10 mouse cellular contexts compared by ENCODE assay signal in genomic region chr19:57181852-57182528, GRCm38 (mm10).
DNase-seq lines count a peak whose midpoint lies in the region; ATAC-seq and TF ChIP-seq lines count a peak whose summit lies in the region.
"Had no signal": no experiment of that assay in that cellular context is flagged by ENCODE, and none has a peak within 500 bp of the region (broad histone marks: within the 10 kb centered on the region; RNA-seq: fewer than 3 reads in every experiment).

No protein-coding gene starts in this region.

- H3K4me1 ChIP-seq in heart, postnatal 0 days (ENCODE audit: control insufficient read depth, insufficient read depth) = peaks cover 58% of the 10 kb centered on the region
- peaks cover 28% of the 10 kb centered on the region for H3K4me1 ChIP-seq in liver, embryonic 13.5 days (replicated peaks)
- peaks cover 2% of the 10 kb centered on the region; the same call in 1 of the 2 replicates for H3K4me1 ChIP-seq in stomach, embryonic 16.5 days (ENCODE audit: control insufficient read depth, insufficient read depth, low read length)

- H3K4me3 ChIP-seq in heart, postnatal 0 days (ENCODE audit: low read depth, low read length) = no peak overlapping the region
- H3K4me3 ChIP-seq in liver, embryonic 13.5 days (replicated peaks) = no peak overlapping the region
- no peak overlapping the region; the same call in 1 of the 2 replicates for H3K4me3 ChIP-seq in stomach, embryonic 16.5 days (replicated peaks; ENCODE audit: low read length)

- peak overlapping the region; percentile 73 for H3K27ac ChIP-seq in heart, postnatal 0 days (ENCODE audit: low read depth)
- H3K27ac ChIP-seq in liver, embryonic 13.5 days = peak overlapping the region; percentile 77
- peak overlapping the region; percentile 76 for H3K27ac ChIP-seq in stomach, embryonic 16.5 days (ENCODE audit: low read length)

- TF ChIP-seq EP300 in heart, postnatal 0 days (IDR thresholded peaks at IDR 0.05; ENCODE audit: low read depth) = no peak

- DNase-seq in heart, postnatal 0 days (ENCODE audit: low spot score) = no peak
- no peak for DNase-seq in heart, adult 11 months
- DNase-seq in kidney, adult 8-10 months = peak; percentile 80 to 88
- DNase-seq in liver, embryonic 13.5 days = no peak
- no peak for DNase-seq in Muller cell, postnatal 12 days (ENCODE audit: inconsistent ontology term)
- no peak for DNase-seq in ovary, postnatal 14 days (ENCODE audit: low spot score)
- DNase-seq: left cerebral cortex, postnatal 4 days had no signal

- H3K9me3 ChIP-seq in heart, postnatal 0 days (replicated peaks; ENCODE audit: control insufficient read depth, low read length) = no peaks in the 10 kb centered on the region
- H3K9me3 ChIP-seq in liver, embryonic 13.5 days (replicated peaks) = no peaks in the 10 kb centered on the region
- no peaks in the 10 kb centered on the region for H3K9me3 ChIP-seq in stomach, embryonic 16.5 days (replicated peaks; ENCODE audit: control insufficient read depth, low read length)

- no peak overlapping the region; the same call in 1 of the 2 replicates for H3K9ac ChIP-seq in heart, postnatal 0 days (replicated peaks; ENCODE audit: low read depth, low read length)
- H3K9ac ChIP-seq in liver, embryonic 13.5 days = no peak overlapping the region
- no peak overlapping the region for H3K9ac ChIP-seq in stomach, embryonic 16.5 days (ENCODE audit: low read length)

- ATAC-seq in heart, postnatal 0 days (ENCODE audit: insufficient read depth, low read depth) = no peak
- peak; percentile 66 for ATAC-seq in liver, embryonic 13.5 days (ENCODE audit: low read depth)
- peak; percentile 80 for ATAC-seq in stomach, embryonic 16.5 days (ENCODE audit: insufficient read depth, low FRiP score)
- ATAC-seq: midbrain, embryonic 16.5 days had no signal

- WGBS in heart, postnatal 0 days = 76% methylated on average over 10 of the region's 10 CpGs
- WGBS in liver, embryonic 13.5 days (ENCODE audit: insufficient replicate concordance) = 57% methylated on average over 10 of the region's 10 CpGs
- 63% methylated on average over 10 of the region's 10 CpGs for WGBS in stomach, embryonic 16.5 days

- no peak for TF ChIP-seq CTCF in heart, postnatal 0 days (IDR thresholded peaks at IDR 0.05; ENCODE audit: low read depth)

- no peak overlapping the region for H3K4me2 ChIP-seq in heart, postnatal 0 days (ENCODE audit: low read depth, low read length)
- H3K4me2 ChIP-seq in liver, embryonic 13.5 days = peak overlapping the region; percentile 17; the same call in 1 of the 2 replicates
- no peak overlapping the region for H3K4me2 ChIP-seq in stomach, embryonic 16.5 days (ENCODE audit: low read depth, low read length)

- H3K27me3 ChIP-seq in heart, postnatal 0 days (ENCODE audit: control insufficient read depth, insufficient read depth, low read length) = no peaks in the 10 kb centered on the region
- H3K27me3 ChIP-seq in liver, embryonic 13.5 days = no peaks in the 10 kb centered on the region
- no peaks in the 10 kb centered on the region for H3K27me3 ChIP-seq in stomach, embryonic 16.5 days (ENCODE audit: control insufficient read depth, insufficient read depth, low read length)
- H3K27me3 ChIP-seq: CH12.LX had no signal

- H3K36me3 ChIP-seq in heart, postnatal 0 days (replicated peaks; ENCODE audit: control insufficient read depth, insufficient read depth, low read length) = peaks cover 17% of the 10 kb centered on the region; the same call in 1 of the 2 replicates
- no peaks in the 10 kb centered on the region for H3K36me3 ChIP-seq in liver, embryonic 13.5 days
- no peaks in the 10 kb centered on the region for H3K36me3 ChIP-seq in stomach, embryonic 16.5 days (ENCODE audit: control insufficient read depth, insufficient read depth, low read length)

Comparison
In these comparisons a context has a peak if more than half of its experiments do, and no peak if none do; other contexts are left out.
1. DNase-seq: peak in kidney, adult 8-10 months (2 of 2); none in heart, postnatal 0 days (single experiment), heart, adult 11 months (single experiment), liver, embryonic 13.5 days (single experiment), Muller cell, postnatal 12 days (single experiment) and ovary, postnatal 14 days (single experiment).
2. Peak in every context shown above with its lines, with median percentiles within 50 percentile points of each other: H3K27ac ChIP-seq.